Mouse (Mus musculus): Measurements from ENCODE around the gene Map4k4.

Map4k4 gene

GRCm38 (mm10) chr1:39963821-39964220 is 63.1 kb downstream of the Map4k4 start:
- WGBS, result 64% methylated on average over 3 of the region's 3 CpGs

- 67% methylated on average over 2 of the region's 2 CpGs for WGBS
Measured at GRCm38 (mm10) chr1:39964427-39964826, 63.7 kb downstream of the Map4k4 start.

- WGBS, result 44% methylated on average over 3 of the region's 3 CpGs
Measured at GRCm38 (mm10) chr1:39965461-39965860, 64.7 kb downstream of the Map4k4 start.

- 31% methylated on average over 7 of the region's 7 CpGs for WGBS
Measured at GRCm38 (mm10) chr1:39968999-39969398, 68.3 kb downstream of the Map4k4 start.

- WGBS, result 63% methylated on average over 2 of the region's 2 CpGs
Measured at GRCm38 (mm10) chr1:39969771-39970406, 69.2 kb downstream of the Map4k4 start.

- WGBS, result 49% methylated on average over 7 of the region's 7 CpGs
Measured at GRCm38 (mm10) chr1:39972411-39972810, 71.7 kb downstream of the Map4k4 start.

GRCm38 (mm10) chr1:39973911-39974310 is 73.2 kb downstream of the Map4k4 start:
- WGBS, result 63% methylated on average over 4 of the region's 4 CpGs

- 81% methylated on average over 2 of the region's 2 CpGs for WGBS
Measured at GRCm38 (mm10) chr1:39975005-39975404, 74.3 kb downstream of the Map4k4 start.

- WGBS, result 71% methylated on average over 2 of the region's 2 CpGs
Measured at GRCm38 (mm10) chr1:39976107-39976506, 75.4 kb downstream of the Map4k4 start.

- 52% methylated on average over 11 of the region's 11 CpGs for WGBS
Measured at GRCm38 (mm10) chr1:39976847-39977744, 76.4 kb downstream of the Map4k4 start.

- WGBS, result 66% methylated on average over 20 of the region's 20 CpGs
Measured at GRCm38 (mm10) chr1:39978781-39979486, 78.2 kb downstream of the Map4k4 start.

GRCm38 (mm10) chr1:39980314-39981290 is 79.9 kb downstream of the Map4k4 start:
- WGBS, result 45% methylated on average over 15 of the region's 15 CpGs

GRCm38 (mm10) chr1:39981970-39982369 is 81.3 kb downstream of the Map4k4 start:
- WGBS, result 59% methylated on average over 3 of the region's 3 CpGs

- WGBS, result 49% methylated on average over 13 of the region's 13 CpGs
Measured at GRCm38 (mm10) chr1:39982727-39983487, 82.2 kb downstream of the Map4k4 start.

GRCm38 (mm10) chr1:39984331-39984730 is 83.6 kb downstream of the Map4k4 start:
- WGBS, result 72% methylated on average over 9 of the region's 9 CpGs

GRCm38 (mm10) chr1:39986820-39987219 is 86.1 kb downstream of the Map4k4 start:
- 86% methylated on average over 9 of the region's 9 CpGs for WGBS

- 44% methylated on average over 12 of the region's 12 CpGs for WGBS
Measured at GRCm38 (mm10) chr1:39988841-39989240, 88.1 kb downstream of the Map4k4 start.

- WGBS, result 54% methylated on average over 9 of the region's 9 CpGs
Measured at GRCm38 (mm10) chr1:39990041-39990440, 89.3 kb downstream of the Map4k4 start.

- 77% methylated on average over 7 of the region's 7 CpGs for WGBS
Measured at GRCm38 (mm10) chr1:39993921-39994320, 93.2 kb downstream of the Map4k4 start.

- WGBS, result 63% methylated on average over 2 of the region's 2 CpGs
Measured at GRCm38 (mm10) chr1:39995593-39995992, 94.9 kb downstream of the Map4k4 start.
